Mouse (Mus musculus) splenic B cell, adult 2 months (primary cell): ENCODE measurements around the gene Polr3gl.

Source experiments
- DNase-seq: peaks from one replicate; pipeline ENCODE4 v3.0.0-alpha.2; 2011; ENCODE audit warnings: low read depth, low spot score
- H3K27me3 ChIP-seq: 2 replicates; pipeline ENCODE4 v1.6.1; 2012; ENCODE audit warnings: mild to moderate bottlenecking, low read length, moderate library complexity, mixed read lengths; ENCODE audit not compliant: control insufficient read depth, poor library complexity, insufficient read depth, severe bottlenecking
- H3K36me3 ChIP-seq: 2 replicates; pipeline ENCODE4 v1.6.1; 2012; ENCODE audit warnings: mild to moderate bottlenecking, low read length, moderate library complexity, mixed read lengths; ENCODE audit not compliant: control insufficient read depth, poor library complexity, insufficient read depth, severe bottlenecking

Polr3gl gene

DNA sequence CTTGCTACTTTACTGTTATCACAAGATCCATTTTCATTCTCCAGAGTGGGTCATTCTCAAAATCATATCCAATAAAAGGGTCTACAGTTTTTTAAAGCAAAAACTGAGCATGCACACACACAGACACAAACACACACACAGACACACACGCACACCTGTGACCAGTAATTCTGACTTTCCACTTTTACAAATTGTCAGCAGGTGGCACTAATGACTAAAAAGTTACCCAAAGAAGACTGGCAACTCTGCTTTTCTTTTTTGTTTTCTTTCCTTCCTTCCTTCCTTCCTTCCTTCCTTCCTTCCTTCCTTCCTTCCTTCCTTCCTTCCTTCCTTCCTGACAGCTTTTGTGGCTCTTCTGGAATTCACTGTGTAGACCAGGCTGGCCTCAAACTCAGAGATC is 48.4 kb downstream of the Polr3gl start:
- no peaks in the 10 kb centered on the region for H3K36me3 ChIP-seq
- peak; percentile 43 for DNase-seq
- no peaks in the 10 kb centered on the region; the same call in 1 of the 2 replicates for H3K27me3 ChIP-seq

DNA sequence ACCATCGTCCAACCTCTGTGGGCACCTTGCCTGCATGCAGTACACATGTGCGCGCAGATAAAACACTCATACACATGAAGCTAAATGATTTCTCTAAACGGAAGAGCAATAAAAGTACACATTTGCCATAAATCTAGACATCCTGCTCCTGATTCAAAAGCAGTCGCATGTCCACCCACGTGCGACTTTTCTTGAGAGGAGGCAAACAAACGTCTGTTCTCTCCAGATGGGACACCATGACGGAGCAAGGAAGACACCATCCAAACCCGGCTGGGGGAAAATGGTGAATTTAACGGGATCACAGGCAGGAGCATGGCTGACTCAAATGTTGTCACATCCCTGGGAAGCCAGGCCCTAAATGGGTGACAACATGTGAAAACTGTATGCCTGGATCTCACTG is 50.6 kb downstream of the Polr3gl start:
- no peak for DNase-seq
- Histone ChIP-seq H3K36me3 (no peaks in the 10 kb centered on the region), H3K27me3 (no peaks in the 10 kb centered on the region; the same call in 1 of the 2 replicates)

DNA sequence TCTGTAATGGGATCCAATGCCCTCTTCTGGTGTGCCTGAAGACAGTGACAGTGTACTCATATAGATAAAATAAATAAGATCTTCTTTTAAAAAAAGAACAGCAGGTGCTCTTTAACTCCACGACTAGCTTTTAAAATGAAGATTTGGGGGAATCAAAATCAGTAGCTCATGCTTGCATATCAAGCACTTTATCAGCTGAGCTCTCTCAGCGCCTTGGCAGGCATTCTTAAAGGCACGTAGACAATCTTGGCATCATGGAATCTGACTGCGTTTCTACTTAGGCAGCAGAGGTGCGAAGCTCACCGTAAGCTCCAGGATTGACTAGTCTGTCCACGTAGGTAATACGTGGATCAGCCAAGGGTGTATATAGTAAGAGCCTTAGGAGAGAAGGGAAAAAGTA is 51.4 kb downstream of the Polr3gl start:
- no peaks in the 10 kb centered on the region for H3K36me3 ChIP-seq
- H3K27me3 ChIP-seq = no peaks in the 10 kb centered on the region; the same call in 1 of the 2 replicates
- no peak for DNase-seq

DNA sequence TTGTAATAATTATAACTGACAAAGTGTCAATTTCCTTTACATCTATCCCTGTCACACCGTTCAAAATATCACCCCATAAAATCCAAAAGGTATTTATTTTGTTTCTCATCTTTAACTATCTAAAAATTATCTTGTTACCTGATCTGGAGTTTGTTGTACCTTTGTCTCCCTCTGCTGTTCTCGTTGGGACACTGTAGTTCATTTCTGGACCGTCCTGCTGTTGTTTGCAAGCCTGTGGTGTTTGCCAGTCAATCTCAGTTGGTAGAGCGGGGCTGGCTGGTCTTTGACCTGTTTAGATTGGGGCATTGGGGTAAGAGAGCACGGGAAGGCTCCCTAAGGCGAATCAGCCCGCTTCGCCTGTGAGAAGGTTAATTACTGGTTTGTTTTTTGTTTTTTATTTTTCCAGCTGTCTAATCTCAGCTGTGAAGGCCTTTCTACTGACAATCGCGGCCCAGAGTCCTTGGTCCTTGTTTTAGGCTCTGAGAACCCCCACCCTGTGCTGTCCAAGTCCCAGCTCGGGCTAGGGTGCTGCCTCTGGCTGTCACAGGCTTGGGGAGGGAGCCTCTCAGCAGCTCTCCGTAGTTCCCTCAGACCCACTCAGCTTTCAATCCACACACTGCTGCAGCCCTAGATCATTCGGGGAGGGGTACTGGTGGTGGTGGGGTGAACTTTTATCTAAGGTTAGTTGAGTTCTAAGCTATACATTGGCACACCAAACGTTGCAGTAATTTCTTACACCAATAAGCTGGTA is 52.5 kb downstream of the Polr3gl start:
- peak; percentile 57 for DNase-seq
- Histone ChIP-seq H3K36me3 (no peaks in the 10 kb centered on the region), H3K27me3 (no peaks in the 10 kb centered on the region; the same call in 1 of the 2 replicates)

DNA sequence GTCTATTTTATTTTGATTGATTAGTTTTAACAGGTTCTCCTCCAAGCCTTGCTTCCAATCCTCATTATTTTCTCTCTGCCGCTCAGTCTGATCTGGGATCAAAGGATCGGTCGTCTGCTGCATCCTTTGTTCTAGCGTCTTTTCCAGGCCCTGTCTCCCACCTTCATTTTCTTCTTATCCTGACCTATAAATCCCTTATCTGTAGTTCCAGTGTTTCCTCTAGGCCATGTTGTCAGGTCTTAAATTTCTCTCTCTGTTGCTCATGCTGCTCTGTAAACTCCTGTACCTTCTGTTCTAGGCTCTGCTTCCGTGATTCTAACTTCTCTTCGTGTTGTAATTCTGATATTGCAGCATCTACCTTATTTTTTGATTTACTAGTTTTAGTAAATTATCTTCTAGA is 53.2 kb downstream of the Polr3gl start:
- no peaks in the 10 kb centered on the region for H3K36me3 ChIP-seq
- DNase-seq = no peak
- H3K27me3 ChIP-seq = no peaks in the 10 kb centered on the region; the same call in 1 of the 2 replicates

DNA sequence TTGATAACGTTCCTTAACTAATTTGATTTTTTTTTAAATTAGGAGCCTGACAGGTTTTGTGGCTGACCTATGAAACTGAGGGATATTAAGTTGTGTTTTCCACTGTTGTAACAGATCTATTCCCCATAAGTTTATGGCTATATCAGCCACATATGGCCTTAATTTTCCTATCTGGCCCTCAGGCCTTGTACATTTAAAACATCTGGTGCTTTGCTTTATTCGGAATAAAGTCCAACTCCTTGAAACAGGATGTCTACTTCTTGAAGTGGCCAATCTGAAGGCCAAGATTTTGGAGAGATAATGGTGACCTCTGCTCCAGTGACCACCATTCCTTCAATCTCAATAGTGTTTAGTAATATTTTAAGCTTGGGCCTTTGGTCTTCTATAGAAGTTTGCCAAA is 54.7 kb downstream of the Polr3gl start:
- Histone ChIP-seq H3K36me3 (no peaks in the 10 kb centered on the region), H3K27me3 (no peaks in the 10 kb centered on the region; the same call in 1 of the 2 replicates)
- DNase-seq = no peak

DNA sequence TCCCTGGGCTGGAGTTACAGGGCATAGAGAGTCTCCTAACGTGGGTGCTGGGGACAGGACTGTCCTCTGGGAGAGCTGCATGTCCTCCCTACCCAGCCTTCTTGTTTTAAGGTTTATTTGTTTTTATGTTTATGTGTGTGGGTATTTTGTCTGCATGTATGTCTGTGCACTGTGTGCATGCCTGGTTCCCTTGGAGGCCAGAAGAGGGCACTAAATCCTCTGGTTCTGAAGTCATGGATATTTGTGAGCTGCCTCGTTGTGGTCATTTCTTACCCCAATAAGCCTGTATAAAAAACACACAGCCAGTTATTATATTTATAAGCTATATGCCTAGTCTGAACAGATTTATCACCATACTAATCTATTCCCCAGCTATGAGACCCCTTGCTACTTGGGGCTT is 59.7 kb downstream of the Polr3gl start:
- DNase-seq = no peak
- no peaks in the 10 kb centered on the region for H3K36me3 ChIP-seq
- H3K27me3 ChIP-seq = peaks cover under 1% of the 10 kb centered on the region; the same call in 1 of the 2 replicates

DNA sequence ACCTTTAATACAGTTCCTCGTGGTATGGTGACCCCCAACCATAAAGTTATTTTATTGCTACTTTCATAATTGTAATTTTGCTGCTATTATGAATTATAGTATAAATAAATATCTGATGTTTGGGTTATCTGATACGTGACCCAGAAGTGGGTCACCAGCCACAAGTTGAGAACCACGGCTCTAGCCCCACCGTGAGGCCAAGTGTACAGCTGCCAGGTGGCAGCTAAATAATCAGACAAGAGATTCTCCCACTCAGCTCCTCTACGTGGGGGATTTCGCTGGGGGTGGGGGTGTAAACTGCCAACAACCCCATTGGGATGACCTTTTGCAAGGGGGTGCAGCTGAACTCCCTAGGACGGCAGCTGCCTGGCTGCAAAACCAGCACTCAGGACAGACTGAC is 61.9 kb downstream of the Polr3gl start:
- peaks cover 3% of the 10 kb centered on the region for H3K27me3 ChIP-seq

DNA sequence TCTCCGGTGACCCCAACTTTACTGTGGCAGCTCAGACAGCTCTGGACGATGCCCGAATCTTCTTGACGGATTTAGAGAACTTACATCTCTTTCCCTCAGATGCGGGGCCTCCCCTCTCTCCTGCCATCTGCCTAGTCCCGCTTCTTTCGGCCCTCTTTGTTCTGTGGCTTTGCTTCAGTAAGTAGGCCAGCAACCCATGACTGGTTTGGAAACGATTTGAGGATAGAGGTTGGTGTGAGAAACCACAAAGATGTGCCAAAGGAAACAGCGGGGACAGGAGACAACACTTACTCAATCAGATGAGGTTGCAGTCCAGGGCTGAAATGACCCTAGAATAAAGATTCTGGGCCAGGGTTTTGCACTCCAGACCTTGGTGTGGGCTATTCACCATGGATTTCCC is 65.5 kb downstream of the Polr3gl start:
- no peak for DNase-seq
- H3K27me3 ChIP-seq = peaks cover 3% of the 10 kb centered on the region
- H3K36me3 ChIP-seq = no peaks in the 10 kb centered on the region

More for the DNA sequence above, 61.9 kb downstream of the Polr3gl start:
- H3K36me3 ChIP-seq = no peaks in the 10 kb centered on the region
- DNase-seq = no peak
